Mouse (Mus musculus) testis, adult 2 months (tissue): ENCODE measurements around the gene Rhof. TPM values are rescaled to one million over a fixed set of nuclear protein-coding genes. Genes with fewer than 3 reads are reported as not detected.
"Not testable (repeated sequence)": the region's sequence is repeated elsewhere in the genome, so short reads cannot be mapped to it uniquely, and the experiment has no call there.

Source experiments
- H3K27ac ChIP-seq: fragments of 200-500 bp; 2 replicates; pipeline ENCODE4 v1.5.1; 2012; ENCODE audit warnings: low read depth, low read length; ENCODE audit not compliant: control insufficient read depth, insufficient read depth
- H3K27me3 ChIP-seq: fragments of 200-500 bp; 2 replicates; pipeline ENCODE4 v1.6.1; 2012; ENCODE audit warnings: mild to moderate bottlenecking, low read length, moderate library complexity; ENCODE audit not compliant: control insufficient read depth, insufficient read depth
- H3K36me3 ChIP-seq: fragments of 200-500 bp; 2 replicates; pipeline ENCODE4 v1.6.1; 2012; ENCODE audit warnings: mild to moderate bottlenecking, low read length; ENCODE audit not compliant: control insufficient read depth, insufficient read depth
- H3K4me1 ChIP-seq: fragments of 200-500 bp; 2 replicates; pipeline ENCODE4 v1.6.1; 2012; ENCODE audit warnings: low read length; ENCODE audit not compliant: control insufficient read depth, insufficient read depth
- H3K4me3 ChIP-seq: fragments of 200-500 bp; 2 replicates; pipeline ENCODE4 v1.5.1; 2012; ENCODE audit warnings: low read depth, mild to moderate bottlenecking, low read length, moderate library complexity, mixed read lengths; ENCODE audit not compliant: control insufficient read depth
- CTCF ChIP-seq: fragments of 200-500 bp; IDR thresholded peaks from 2 replicates; pipeline ENCODE4 v1.5.1; 2012; ENCODE audit warnings: low read depth, mild to moderate bottlenecking, inconsistent platforms, low read length, moderate library complexity; ENCODE audit not compliant: control insufficient read depth, insufficient read depth, insufficient replicate concordance
- POLR2A ChIP-seq: fragments of 200-500 bp; IDR thresholded peaks from 2 replicates; pipeline ENCODE4 v1.6.1; 2012; ENCODE audit warnings: low read depth, mild to moderate bottlenecking, inconsistent platforms, low read length, moderate library complexity; ENCODE audit not compliant: control insufficient read depth
- polyA plus RNA-seq: library from polyadenylated mRNA; depleted of rRNA; stranded (reverse); fragments of >200 nt; gene quantifications from 2 replicates; pipeline ENCODE4 v1.2.3, GENCODE M21; 2012

Rhof gene
- polyA plus RNA-seq, 1 experiment: 0.78 TPM

GRCm38 (mm10) chr5:123067395-123067995, 65.0 kb downstream of the Rhof start:
- H3K27me3 ChIP-seq: no peaks in the 10 kb centered on the region
- H3K27ac ChIP-seq: no peak overlapping the region
- no peaks in the 10 kb centered on the region for H3K36me3 ChIP-seq
- no peak overlapping the region for H3K4me3 ChIP-seq
- no peaks in the 10 kb centered on the region for H3K4me1 ChIP-seq
- no peak for TF ChIP-seq CTCF
- TF ChIP-seq POLR2A: no peak

GRCm38 (mm10) chr5:123064207-123064606, 68.3 kb downstream of the Rhof start:
- no peak overlapping the region for H3K27ac ChIP-seq
- no peak for TF ChIP-seq CTCF
- TF ChIP-seq POLR2A: no peak
- H3K27me3 ChIP-seq: no peaks in the 10 kb centered on the region
- no peak overlapping the region for H3K4me3 ChIP-seq
- H3K4me1 ChIP-seq: no peaks in the 10 kb centered on the region
- H3K36me3 ChIP-seq: no peaks in the 10 kb centered on the region

DNA sequence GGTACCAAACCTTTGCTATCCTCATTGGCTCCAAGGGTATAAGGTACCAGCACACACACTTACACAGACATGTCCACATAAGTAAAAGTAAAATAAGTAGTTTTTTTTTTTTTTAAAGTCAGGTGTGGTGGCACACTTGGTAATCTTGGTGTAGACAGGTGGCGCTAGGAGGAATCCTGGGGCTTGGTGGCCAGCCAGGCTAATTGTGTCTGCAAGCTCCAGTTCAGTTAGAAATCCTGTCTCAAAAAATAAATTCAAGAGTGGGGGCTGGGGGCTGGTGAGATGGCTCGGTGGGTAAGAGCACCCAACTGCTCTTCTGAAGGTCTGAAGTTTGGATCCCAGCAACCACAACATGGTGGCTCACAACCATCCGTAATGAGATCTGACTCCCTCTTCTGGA, 69.4 kb downstream of the Rhof start:
- no peak for TF ChIP-seq POLR2A
- TF ChIP-seq CTCF: no peak
- H3K27ac ChIP-seq: no peak overlapping the region
- H3K27me3 ChIP-seq: no peaks in the 10 kb centered on the region
- H3K4me3 ChIP-seq: no peak overlapping the region
- H3K4me1 ChIP-seq: peaks cover 2% of the 10 kb centered on the region
- no peaks in the 10 kb centered on the region for H3K36me3 ChIP-seq

- not testable (repeated sequence) for H3K36me3 ChIP-seq, H3K4me1 ChIP-seq, H3K27ac ChIP-seq, H3K4me3 ChIP-seq, H3K27me3 ChIP-seq
Observed at GRCm38 (mm10) chr5:123061402-123061749, 71.1 kb downstream of the Rhof start.

GRCm38 (mm10) chr5:123060706-123061401, 71.6 kb downstream of the Rhof start:
- Histone ChIP-seq H3K27ac (no peak overlapping the region; the same call in 1 of the 2 replicates), H3K4me3 (no peak overlapping the region)
- TF ChIP-seq POLR2A: no peak
- no peak for TF ChIP-seq CTCF

DNA sequence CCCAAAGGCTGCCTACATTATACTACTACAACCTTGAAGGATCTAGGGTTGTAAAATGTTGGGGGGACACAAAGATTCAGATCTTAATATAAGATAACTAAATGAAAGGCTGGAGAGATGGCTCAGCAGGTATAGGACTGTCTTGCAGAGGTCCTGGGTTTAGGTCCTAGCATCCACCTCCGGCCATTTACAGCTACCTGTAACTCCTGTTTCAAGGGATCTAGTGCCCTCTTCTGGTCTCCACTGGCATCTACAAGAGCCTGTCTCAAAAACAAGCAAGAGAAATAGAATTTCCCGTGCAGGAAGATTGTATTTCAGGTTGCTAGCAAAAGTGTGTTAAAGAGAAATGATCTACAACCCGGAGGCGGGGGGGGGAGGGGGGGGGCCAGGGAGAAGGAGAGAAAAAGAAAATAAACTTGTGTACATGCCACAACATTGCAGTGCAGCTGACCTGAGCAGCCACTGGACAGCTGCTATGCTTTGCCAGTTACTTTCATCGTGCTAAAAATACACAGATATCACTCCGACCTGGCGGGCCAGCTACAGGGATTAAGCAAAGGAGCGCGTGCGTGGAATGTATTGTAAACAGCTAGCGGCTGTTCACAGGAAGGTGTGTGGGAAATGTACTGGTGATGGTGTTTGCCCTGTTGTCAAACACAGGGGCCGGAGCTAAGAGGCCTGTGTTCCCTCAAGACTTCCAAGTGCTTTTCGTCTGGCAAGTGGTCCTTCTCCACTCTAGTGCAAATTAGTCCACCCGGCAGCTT, 72.6 kb downstream of the Rhof start:
- peak overlapping the region; percentile 48; the same call in 1 of the 2 replicates for H3K27ac ChIP-seq
- no peaks in the 10 kb centered on the region for H3K27me3 ChIP-seq
- H3K36me3 ChIP-seq: no peaks in the 10 kb centered on the region
- TF ChIP-seq CTCF: no peak
- no peak for TF ChIP-seq POLR2A
- no peak overlapping the region for H3K4me3 ChIP-seq
- peaks cover 5% of the 10 kb centered on the region for H3K4me1 ChIP-seq

More at GRCm38 (mm10) chr5:123060706-123061401, 71.6 kb downstream of the Rhof start:
- Histone ChIP-seq H3K36me3 (no peaks in the 10 kb centered on the region), H3K27me3 (no peaks in the 10 kb centered on the region), H3K4me1 (peaks cover 5% of the 10 kb centered on the region)

GRCm38 (mm10) chr5:123058251-123059102, 74.0 kb downstream of the Rhof start:
- no peaks in the 10 kb centered on the region for H3K27me3 ChIP-seq
- peaks cover 5% of the 10 kb centered on the region for H3K4me1 ChIP-seq
- H3K36me3 ChIP-seq: no peaks in the 10 kb centered on the region
- peak overlapping the region; percentile 90 for H3K4me3 ChIP-seq
- H3K27ac ChIP-seq: peak overlapping the region; percentile 73
- TF ChIP-seq CTCF (no peak), POLR2A (no peak)
